Mouse (Mus musculus) kidney, postnatal 0 days (tissue): Measurements from ENCODE around the gene Nup188. TPM values are rescaled to one million over a fixed set of nuclear protein-coding genes. Genes with fewer than 3 reads are reported as not detected.

Experiments used
- ATAC-seq: fragments of 200-750 bp; cut with Nextera tagmentation; replicated peaks from 2 replicates; pipeline ENCODE4 v1.8.0; 2017; ENCODE audit warnings: low read depth, moderate number of reproducible peaks, moderate TSS enrichment, moderate library complexity; ENCODE audit not compliant: low FRiP score
- DNase-seq: peaks from one replicate; pipeline ENCODE4 v3.0.0-alpha.2; 2016; ENCODE audit warnings: low spot score
- H3K27ac ChIP-seq: fragments of 300-500 bp; sonication (generic); 2 replicates; pipeline ENCODE4 v1.5.1; 2014; ENCODE audit warnings: mild to moderate bottlenecking
- H3K27me3 ChIP-seq: fragments of 300-500 bp; sonication (generic); 2 replicates; pipeline ENCODE4 v1.6.1; 2014; ENCODE audit warnings: low read length, mixed read lengths; ENCODE audit not compliant: insufficient read depth
- H3K36me3 ChIP-seq: fragments of 300-500 bp; sonication (generic); 2 replicates; pipeline ENCODE4 v1.6.1; 2014; ENCODE audit warnings: low read length, mixed read lengths; ENCODE audit not compliant: insufficient read depth
- H3K4me1 ChIP-seq: fragments of 300-500 bp; sonication (generic); replicated peaks from 2 replicates; pipeline ENCODE4 v1.6.1; 2014; ENCODE audit warnings: antibody characterized with exemption, low read length, mixed read lengths; ENCODE audit not compliant: insufficient read depth
- H3K4me2 ChIP-seq: fragments of 300-500 bp; sonication (generic); 2 replicates; pipeline ENCODE4 v1.6.1; 2014; ENCODE audit warnings: mild to moderate bottlenecking, low read length, moderate library complexity, mixed read lengths
- H3K4me3 ChIP-seq: fragments of 300-500 bp; sonication (generic); replicated peaks from 2 replicates; pipeline ENCODE4 v1.5.1; 2014; ENCODE audit warnings: low read depth, low read length
- H3K9ac ChIP-seq: fragments of 300-500 bp; sonication (generic); 2 replicates; pipeline ENCODE4 v1.6.1; 2014; ENCODE audit warnings: low read depth, low read length
- H3K9me3 ChIP-seq: fragments of 300-500 bp; sonication (generic); replicated peaks from 2 replicates; pipeline ENCODE4 v1.6.1; 2016; ENCODE audit warnings: low read length, inconsistent platforms, mixed read lengths
- CTCF ChIP-seq: IDR thresholded peaks from 2 replicates; pipeline ENCODE4 v1.5.1; 2016; ENCODE audit warnings: antibody characterized with exemption, low read depth, mild to moderate bottlenecking, moderate library complexity
- WGBS: fragments of 180-500 bp; shearing (Covaris S2); extraction: QIAGEN DNeasy Blood & Tissue Kit; methylation state at CpG from one replicate; pipeline ENCODE4 v1.1.7; 2014; 5-methylcytosine and 5-hydroxymethylcytosine counted together
- polyA plus RNA-seq: library from polyadenylated mRNA; unstranded; fragments of >200 nt; fragmentation: Nextera tagmentation; extraction: Ambion mirVana; gene quantifications from 2 replicates; pipeline ENCODE4 v1.2.1, GENCODE M21; 2015

Gene Nup188
- polyA plus RNA-seq, result 17.3 and 17.5 TPM in 2 replicates

DNA sequence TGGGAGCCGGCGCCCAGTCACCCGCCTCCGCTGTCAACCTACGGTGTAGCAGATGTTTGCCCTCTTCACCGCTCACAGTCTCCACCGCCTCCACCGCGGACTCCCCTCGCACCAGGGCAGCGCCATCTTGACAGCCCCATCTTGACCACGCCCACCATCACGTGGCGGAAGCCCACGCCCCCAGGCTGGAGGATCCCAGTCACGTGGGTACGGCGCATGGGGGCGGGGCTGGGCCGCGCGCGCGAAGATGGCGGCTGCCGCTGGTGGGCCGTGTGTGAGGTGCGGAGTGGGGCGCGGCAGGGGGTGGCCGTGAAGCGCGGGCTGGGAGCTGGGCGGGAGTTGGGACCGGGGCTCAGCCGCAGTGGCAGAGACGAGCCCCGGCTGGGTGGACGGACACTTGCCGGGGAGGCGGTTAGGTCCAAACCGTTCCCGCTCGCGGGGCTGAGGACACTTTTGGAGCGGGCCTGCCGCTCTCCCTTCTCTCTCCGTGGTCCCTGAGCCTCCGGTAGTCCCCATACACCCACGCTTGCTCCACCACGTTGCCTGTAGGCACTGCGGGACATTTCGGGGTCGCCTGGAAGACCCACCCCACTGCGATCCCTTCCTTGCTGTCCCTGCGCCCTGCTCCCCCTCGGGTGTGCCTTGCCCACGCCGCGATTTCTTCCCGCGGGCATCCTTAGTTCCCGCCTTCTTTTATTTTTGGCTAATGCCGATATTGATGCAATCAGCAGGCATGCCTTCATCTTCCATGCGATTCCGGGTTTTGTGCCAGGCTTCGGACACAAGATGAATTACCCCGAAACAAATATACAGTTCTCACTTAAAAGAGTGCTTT is at the start of gene Nup188, which contains the start of gene Dolk:
Gene Nup188, plus strand, starts transcription at position 206 of the 835 bp plus-strand sequence.
Gene Dolk, minus strand, starts transcription at position 143 of the 835 bp plus-strand sequence.
- H3K27ac ChIP-seq, result peak within 1 kb of the TSS; percentile 63; the same call in 1 of the 2 replicates
- peaks cover 19% of the 10 kb centered on the region for H3K4me1 ChIP-seq
- under 1% methylated on average over 64 of the region's 68 CpGs for WGBS
- no peak for TF ChIP-seq CTCF
- DNase-seq (peak; percentile 97), ATAC-seq (peak; percentile 92)
- peak within 1 kb of the TSS; percentile 96 for H3K4me3 ChIP-seq
- peak within 1 kb of the TSS; percentile 93 for H3K4me2 ChIP-seq
- H3K27me3 ChIP-seq, result no peaks in the 10 kb centered on the region
- H3K36me3 ChIP-seq, result no peaks in the 10 kb centered on the region
- H3K9ac ChIP-seq, result peak within 1 kb of the TSS; percentile 87
- no peaks in the 10 kb centered on the region for H3K9me3 ChIP-seq

DNA sequence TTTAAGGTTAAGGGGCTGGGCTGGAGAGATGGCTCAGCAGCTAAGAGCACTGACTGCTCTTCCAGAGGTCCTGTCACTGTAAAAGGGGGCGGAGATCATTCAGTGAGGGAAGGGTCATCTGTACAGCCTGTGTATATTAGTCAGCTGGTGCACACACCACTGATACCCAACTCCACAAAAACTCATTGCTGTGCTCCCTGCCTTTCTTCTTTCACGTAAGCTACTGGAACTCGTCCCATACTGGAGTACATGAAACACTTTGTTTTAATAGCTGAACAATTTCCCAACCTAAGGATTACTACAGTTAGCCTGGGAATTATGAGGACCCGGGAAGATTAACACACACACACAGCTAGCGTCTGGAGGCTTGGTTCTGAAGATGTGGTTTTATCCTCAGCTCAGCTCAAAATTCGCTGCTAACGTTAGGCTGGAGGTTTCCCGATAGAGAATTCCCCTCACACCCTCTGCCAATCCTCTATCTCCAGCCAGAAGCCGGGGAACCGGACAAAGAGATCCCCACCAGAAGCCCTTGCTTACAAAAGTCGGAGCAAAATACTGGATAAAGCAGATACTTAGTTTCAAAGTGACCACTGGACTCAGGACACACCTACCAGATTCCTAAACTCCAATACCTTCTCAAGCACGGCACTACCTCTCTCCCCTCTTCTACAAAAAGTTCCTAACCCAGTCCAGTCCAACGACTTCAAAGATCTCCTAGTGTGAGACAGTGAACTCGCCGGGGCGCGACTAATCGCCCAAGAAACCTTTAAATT is 49.6 kb upstream of the Nup188 start:
- H3K36me3 ChIP-seq, result peaks cover 11% of the 10 kb centered on the region; the same call in 1 of the 2 replicates
- H3K27me3 ChIP-seq, result no peaks in the 10 kb centered on the region
- no peak for TF ChIP-seq CTCF
- H3K4me1 ChIP-seq, result peaks cover 19% of the 10 kb centered on the region
- H3K9ac ChIP-seq, result peak overlapping the region; percentile 50
- H3K27ac ChIP-seq, result peak overlapping the region; percentile 74
- peak; percentile 66 for DNase-seq
- H3K4me3 ChIP-seq, result peak overlapping the region; percentile 86
- peak overlapping the region; percentile 78 for H3K4me2 ChIP-seq
- 2% methylated on average over 18 of the region's 18 CpGs for WGBS
- no peak for ATAC-seq
- no peaks in the 10 kb centered on the region for H3K9me3 ChIP-seq

GRCm38 (mm10) chr2:30237199-30237880 is 48.9 kb upstream of the Nup188 start, which contains the start of gene Lrrc8a:
Gene Lrrc8a, plus strand, starts transcription at chr2:30237715.
- TF ChIP-seq CTCF, result peak; percentile 56
- DNase-seq (peak; percentile 99), ATAC-seq (peak; percentile 95)
- H3K4me1 ChIP-seq, result peaks cover 19% of the 10 kb centered on the region
- H3K4me2 ChIP-seq, result peak within 1 kb of the TSS; percentile 78
- peak within 1 kb of the TSS; percentile 83 for H3K9ac ChIP-seq
- no peaks in the 10 kb centered on the region for H3K27me3 ChIP-seq
- peak within 1 kb of the TSS; percentile 86 for H3K4me3 ChIP-seq
- peaks cover 11% of the 10 kb centered on the region; the same call in 1 of the 2 replicates for H3K36me3 ChIP-seq
- H3K27ac ChIP-seq, result peak within 1 kb of the TSS; percentile 91
- under 1% methylated on average over 52 of the region's 67 CpGs for WGBS
- no peaks in the 10 kb centered on the region for H3K9me3 ChIP-seq

DNA sequence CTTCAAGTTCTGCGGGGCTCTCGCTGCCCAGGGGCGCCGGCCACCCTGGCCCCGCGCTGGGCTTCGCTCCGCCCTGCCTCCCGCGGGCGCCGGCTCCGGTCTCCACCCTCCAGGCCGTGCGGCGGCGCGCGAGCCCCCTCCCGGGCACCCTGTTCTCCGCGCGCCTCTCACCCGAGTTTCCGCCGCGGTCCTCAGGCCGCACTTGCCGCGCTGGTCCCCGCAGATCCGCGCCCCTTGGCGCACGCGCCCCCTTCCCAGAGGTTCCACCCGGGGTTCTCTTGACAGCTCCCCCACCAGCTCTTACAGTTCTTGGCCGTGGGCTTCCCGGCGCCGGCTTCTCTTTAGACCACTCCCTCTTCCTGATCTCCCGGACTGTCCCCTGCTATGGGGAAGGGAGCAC is 48.3 kb upstream of the Nup188 start:
- Histone ChIP-seq H3K27me3 (no peaks in the 10 kb centered on the region), H3K4me3 (peak overlapping the region; percentile 86), H3K4me1 (peaks cover 19% of the 10 kb centered on the region), H3K27ac (peak overlapping the region; percentile 91), H3K4me2 (peak overlapping the region; percentile 78), H3K36me3 (peaks cover 11% of the 10 kb centered on the region; the same call in 1 of the 2 replicates), H3K9ac (peak overlapping the region; percentile 83), H3K9me3 (no peaks in the 10 kb centered on the region)
- no peak for TF ChIP-seq CTCF
- 0% methylated on average over 20 of the region's 42 CpGs for WGBS
- ATAC-seq, result peak; percentile 85
- peak; percentile 83 for DNase-seq

DNA sequence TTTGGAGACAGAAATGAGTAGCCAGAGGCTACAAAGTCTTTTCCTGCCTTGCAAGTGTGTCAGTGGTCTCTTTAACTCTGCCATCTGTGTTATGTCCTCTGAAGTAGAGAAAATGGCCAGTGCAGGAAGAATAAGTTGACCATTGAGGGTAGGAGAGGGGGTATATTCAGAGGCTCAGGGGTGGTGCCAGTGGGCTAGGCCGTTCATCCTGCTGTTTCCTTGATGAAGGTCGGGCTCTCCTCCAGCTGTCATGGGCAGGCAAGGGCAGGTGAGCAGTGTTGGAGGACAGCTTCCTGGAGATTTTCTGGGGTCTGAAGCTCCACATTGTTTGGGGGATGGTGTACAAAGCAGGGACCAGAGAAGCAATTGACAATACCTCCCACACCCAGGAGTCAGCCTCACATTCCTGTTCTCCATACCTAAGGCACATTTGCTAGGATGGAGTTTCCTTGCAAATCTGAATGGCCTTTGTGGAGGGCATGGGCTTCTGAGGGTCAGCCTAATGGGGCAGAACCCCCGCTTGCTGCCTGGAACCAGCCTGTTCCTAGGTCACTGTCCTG is 47.2 kb upstream of the Nup188 start:
- WGBS, result 58% methylated on average over 3 of the region's 3 CpGs
- TF ChIP-seq CTCF, result no peak
- Histone ChIP-seq H3K4me1 (peaks cover 19% of the 10 kb centered on the region), H3K27me3 (no peaks in the 10 kb centered on the region), H3K4me2 (peak overlapping the region; percentile 78), H3K27ac (peak overlapping the region; percentile 91), H3K4me3 (peak overlapping the region; percentile 86), H3K9me3 (no peaks in the 10 kb centered on the region), H3K9ac (peak overlapping the region; percentile 83), H3K36me3 (peaks cover 11% of the 10 kb centered on the region; the same call in 1 of the 2 replicates)
- ATAC-seq (no peak), DNase-seq (no peak)
